Comparison of ENCODE assay signal across 1 mouse cellular context in genomic region chr19:4194776-4195650, GRCm38 (mm10).
TF ChIP-seq lines count a peak whose summit lies in the region.

No protein-coding gene starts in this region.

TF ChIP-seq in MEL, 35 proteins besides CTCF, POLR2A, EP300 and RAD21 (continued from another document):
- TF ChIP-seq SMC3 (IDR thresholded peaks at IDR 0.05; ENCODE audit: low read depth, low read length) = no peak
- no peak for TF ChIP-seq MAZ (IDR thresholded peaks at IDR 0.05; ENCODE audit: low read depth, low read length)
- TF ChIP-seq ZMIZ1 (IDR thresholded peaks at IDR 0.05; ENCODE audit: low read depth, low read length) = peak; percentile 56; the same call in 1 of the 2 replicates
- TF ChIP-seq POLR2AphosphoS2 (IDR thresholded peaks at IDR 0.05; ENCODE audit: low read length) = peak; percentile 33; the same call in 1 of the 2 replicates
